Mouse (Mus musculus): ENCODE measurements around the gene Cald1.
A peak's percentile ranks its signal among the peaks of the same experiment; 100 is the strongest.

Gene Cald1

GRCm38 (mm10) chr6:34598121-34599065, at the start of gene Cald1:
Gene Cald1 (plus strand): TSS chr6:34598500.
- peak; percentile 68 for DNase-seq (ENCODE audit: low spot score)

- peak; percentile 26 for DNase-seq (ENCODE audit: low spot score)
Observed at GRCm38 (mm10) chr6:34549017-34549416, 49.3 kb upstream of the Cald1 start.

GRCm38 (mm10) chr6:34552489-34553157, 45.7 kb upstream of the Cald1 start:
- DNase-seq (ENCODE audit: low spot score): no peak

DNA sequence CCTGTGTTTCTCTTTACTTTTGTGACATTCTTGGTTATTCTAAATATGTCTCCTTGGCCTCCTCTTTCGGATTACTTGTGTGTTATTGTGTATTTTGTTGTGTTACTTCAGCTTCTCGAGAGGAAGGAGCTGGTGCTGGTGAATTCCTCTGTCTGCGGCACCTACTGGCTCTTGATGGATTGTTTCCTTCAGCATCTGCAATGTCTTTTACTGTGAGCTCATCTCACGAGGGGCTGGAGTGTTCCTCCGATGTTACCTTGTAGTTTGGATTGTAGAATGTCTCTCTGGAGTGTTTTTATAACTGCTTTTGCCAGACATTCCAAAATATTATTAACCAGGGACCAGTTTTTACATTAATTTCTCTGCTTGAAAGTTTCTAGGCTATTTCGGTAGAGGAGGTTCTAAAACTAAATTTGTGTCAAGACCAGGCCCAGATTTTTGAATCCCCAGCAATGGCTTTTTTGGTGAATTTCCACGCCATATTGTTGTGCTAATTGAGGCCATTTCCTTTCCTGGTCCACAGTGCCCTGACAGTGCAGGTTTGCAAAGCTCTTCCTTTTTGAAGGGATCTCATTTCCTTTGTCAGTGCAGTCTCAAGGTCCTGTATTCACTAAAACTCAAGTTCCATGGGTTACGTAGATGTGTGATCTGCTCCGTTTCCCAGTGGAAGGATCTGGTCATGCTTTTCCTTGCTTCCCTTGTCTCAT, 43.9 kb upstream of the Cald1 start:
- DNase-seq (ENCODE audit: low spot score): no peak

- no peak for DNase-seq (ENCODE audit: low spot score)
Observed at GRCm38 (mm10) chr6:34559521-34559920, 38.8 kb upstream of the Cald1 start.

DNA sequence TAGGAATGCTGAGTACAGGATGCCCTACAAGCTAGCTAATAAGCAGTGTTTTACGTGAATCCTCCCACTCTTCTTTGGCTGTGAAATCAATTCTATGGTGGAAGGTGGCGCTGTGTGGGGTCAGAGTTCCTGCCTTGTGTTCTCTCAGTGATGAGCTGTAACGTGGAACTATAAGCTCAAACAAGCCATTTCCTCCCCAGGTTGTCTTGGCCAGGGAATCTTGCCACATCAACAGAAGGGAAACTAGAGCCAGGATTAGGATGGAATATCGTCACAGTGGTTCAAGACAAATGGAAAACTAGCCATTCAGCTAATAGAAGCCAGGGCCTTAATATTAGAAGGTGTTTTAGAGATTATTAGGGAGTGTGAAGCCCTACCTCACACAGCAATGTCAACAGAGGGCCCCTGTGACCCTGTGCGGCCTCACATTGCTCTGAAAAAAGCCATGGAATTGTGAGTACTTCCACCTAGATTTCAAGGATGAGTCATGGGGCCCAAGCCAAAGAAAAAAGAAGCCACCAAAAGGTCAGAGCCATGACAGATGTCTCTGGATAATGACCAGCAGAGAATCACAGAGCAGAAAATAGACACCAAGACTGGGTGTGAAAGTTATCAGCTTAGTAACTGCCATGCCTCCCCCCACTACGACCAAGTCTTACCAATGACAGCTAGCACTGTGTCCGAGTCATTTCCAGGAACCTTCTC, 33.0 kb upstream of the Cald1 start:
- DNase-seq (ENCODE audit: low spot score): no peak

GRCm38 (mm10) chr6:34567298-34567697, 31.0 kb upstream of the Cald1 start:
- no peak for DNase-seq (ENCODE audit: low spot score)

GRCm38 (mm10) chr6:34579504-34580068, 18.7 kb upstream of the Cald1 start:
- DNase-seq (ENCODE audit: low spot score): no peak

GRCm38 (mm10) chr6:34583365-34583764, 14.9 kb upstream of the Cald1 start:
- no peak for DNase-seq (ENCODE audit: low spot score)

DNA sequence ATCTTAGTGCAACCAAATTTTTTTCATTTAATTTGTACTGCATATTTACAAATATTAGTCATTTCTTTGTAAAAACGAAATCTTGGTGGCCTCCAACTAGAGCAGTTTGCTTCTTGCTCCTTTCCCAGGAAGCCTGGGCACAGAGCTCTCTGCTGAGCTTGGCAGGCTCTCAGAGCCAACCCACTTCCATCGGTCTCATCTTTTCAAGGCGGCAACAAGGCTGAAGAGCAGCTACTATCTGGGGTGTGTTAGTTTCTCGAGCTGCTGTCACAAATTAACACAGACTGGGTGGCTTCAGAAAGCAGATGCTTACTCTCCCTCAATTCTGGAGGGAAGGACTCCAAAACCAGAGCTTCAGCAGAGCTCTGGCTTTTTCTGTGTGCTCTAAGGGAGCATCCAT, 10.2 kb upstream of the Cald1 start:
- no peak for DNase-seq (ENCODE audit: low spot score)

GRCm38 (mm10) chr6:34590716-34591115, 7.6 kb upstream of the Cald1 start:
- DNase-seq (ENCODE audit: low spot score): no peak

DNA sequence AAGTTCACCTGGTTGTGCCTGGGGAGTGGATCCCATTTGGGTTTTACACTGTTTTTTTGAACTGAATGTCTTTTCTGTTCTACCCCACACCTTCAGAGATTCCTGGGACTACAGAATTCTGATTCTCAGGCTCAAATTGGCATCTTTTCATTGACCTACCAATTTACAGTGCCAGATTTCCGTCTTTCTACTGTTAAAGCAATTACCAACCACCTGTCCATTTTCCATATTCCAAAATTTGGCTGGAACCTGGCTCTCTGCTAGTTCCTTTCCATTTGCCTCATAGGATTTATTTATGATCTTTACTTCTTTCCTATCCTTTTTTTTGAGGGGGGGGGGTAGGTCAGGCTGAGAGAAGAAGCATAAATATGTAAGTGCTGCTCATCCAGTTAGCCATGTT, 4.9 kb upstream of the Cald1 start:
- no peak for DNase-seq (ENCODE audit: low spot score)

DNA sequence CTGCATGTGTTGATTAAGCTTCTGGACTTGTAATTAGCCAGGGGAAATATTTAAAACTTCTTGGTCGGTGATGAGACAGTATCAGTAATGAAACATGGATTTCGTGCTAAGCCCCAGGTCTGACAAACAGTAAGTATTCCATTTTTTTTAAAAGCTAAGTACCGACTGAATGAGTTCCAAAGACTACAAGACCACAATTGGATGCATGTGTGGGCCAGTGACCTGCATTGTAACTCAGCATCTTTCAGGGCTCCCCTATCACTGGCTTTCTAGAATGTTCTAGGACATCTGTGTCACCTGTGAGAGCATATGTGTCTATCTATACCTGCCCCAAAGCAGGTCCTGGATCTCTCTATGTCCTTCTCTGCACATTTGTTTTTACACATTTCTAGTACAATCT, 984 bp upstream of the Cald1 start:
- DNase-seq (ENCODE audit: low spot score): no peak

DNA sequence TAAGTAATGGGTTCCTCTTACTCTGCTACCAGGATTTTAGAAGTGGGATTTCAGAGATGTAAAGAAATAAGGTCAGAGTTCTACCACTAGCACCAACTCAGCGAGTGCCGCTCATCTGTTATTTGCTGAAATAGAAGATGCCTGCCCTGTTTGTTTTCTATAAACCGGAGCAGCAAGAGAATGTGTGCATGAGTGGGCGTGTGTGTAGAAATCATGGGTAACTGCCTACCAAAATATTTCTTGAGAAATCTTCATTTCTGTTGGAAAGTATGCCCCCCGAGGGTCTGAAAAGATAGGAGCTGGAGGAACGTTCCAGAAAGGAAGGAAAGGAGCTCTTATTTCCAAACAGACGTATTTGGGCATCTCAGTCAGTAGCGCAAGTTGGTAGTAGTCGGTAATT, 871 bp downstream of the Cald1 start:
- no peak for DNase-seq (ENCODE audit: low spot score)

GRCm38 (mm10) chr6:34599631-34600111, 1.4 kb downstream of the Cald1 start:
- no peak for DNase-seq (ENCODE audit: low spot score)

DNA sequence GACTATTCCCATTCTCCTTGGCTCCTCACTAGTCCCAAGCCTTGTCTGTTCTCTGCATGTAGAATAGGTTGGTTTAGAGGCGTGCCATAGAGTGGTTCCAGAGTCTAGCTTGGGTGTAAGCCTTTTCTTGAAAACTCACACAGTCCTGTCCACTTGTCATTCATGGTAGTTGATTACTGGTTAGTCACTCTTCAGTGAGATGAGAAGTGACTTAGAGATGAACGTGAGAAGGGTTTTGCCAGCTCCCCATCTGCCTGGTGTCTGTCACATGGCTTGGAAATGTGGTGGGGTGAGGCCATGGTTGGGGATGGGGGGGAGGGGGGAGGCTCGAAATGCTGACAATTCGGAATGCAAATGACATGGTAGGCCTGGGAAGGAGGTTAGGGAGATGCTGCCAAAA, 2.5 kb downstream of the Cald1 start:
- no peak for DNase-seq (ENCODE audit: low spot score)

DNA sequence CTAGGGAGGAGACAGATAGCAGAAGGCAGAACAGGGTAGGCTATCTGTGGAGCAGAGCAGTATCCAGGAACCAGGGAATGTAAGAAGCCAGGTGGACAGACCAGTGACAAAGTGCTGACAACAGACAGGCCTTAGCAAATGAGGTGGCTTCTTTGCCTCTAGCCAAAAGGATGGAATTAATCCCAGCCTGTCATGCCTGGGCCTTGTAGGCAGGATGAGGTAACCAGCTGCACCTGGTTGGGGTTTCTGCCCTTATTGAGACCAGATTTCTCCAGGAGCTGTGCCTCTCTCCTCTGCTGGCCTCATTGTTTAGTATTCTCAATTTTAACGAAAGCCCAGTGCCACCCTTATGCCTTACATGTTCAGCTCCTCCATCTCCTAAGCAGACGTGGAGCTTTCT, 3.8 kb downstream of the Cald1 start:
- DNase-seq (ENCODE audit: low spot score): no peak

GRCm38 (mm10) chr6:34606407-34606806, 8.1 kb downstream of the Cald1 start:
- DNase-seq (ENCODE audit: low spot score): no peak

DNA sequence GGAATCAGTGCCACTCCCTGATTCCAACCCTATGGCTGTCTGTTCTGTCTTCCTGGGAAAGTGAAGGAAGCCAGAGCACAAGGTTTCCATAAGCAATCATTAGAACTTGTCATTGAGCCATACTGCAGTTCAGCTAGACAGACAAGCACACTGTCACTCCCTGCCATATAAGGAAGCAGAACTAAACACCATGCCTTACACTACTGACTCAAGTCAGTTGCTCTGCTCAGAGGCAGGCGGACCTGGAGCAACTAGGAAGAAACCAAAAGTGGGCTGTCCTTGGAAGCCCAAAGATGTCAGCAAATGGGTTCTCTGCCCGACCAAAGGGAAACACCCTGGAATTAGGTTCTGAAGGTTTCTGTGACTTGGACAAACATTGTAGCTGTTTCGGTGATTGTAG, 10.3 kb downstream of the Cald1 start:
- DNase-seq (ENCODE audit: low spot score): no peak

DNA sequence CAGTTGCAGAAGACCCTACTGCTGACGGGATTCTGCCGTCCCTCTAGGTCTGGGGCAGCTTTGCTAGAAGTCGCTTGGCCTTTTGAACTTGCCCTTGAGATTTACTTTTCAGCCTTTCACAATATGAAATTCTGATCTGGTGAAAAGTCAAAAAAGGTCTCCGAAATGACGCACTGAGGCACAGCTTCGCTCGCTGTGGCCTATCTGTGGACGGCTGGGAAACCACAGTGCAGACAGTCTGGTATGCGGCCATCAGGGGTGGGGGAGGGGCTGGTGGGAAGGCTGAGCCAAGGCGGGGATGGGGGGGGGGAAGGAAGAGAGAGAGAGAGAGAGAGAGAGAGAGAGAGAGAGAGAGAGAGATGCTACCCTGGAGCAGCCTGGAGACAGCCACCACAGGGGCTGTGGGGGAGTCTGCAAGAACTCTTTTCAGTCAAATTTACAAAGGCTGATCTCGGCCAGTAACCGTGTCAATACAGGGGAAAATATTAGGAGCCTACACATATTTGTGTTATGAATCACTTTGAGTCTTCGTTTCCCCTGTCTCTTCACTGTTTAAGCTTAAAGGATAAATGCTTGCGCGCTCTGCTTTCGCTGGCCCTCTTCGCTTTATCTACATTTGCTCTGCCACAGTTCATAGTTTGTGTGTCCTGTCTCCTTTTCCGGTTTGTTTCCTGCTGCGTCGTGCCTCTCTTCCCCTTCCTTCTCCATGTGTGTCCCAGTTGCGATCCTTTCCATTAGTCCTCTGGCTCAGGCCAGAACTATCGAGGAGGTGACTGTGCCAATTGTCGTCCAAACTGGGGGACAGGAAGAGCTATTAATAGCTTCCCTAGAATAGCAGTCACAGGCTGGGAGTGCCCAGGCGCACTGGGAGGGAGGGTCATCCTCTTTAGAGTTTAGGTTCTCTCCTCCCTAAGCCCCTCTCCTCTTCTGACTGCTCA, 11.9 kb downstream of the Cald1 start:
- DNase-seq (ENCODE audit: low spot score): no peak
